Mouse (Mus musculus): ENCODE results near the gene Pias3. TPM values are rescaled to one million over a fixed set of nuclear protein-coding genes. Genes with fewer than 3 reads are reported as not detected.
"Not testable (repeated sequence)": the region's sequence is repeated elsewhere in the genome, so short reads cannot be mapped to it uniquely, and the experiment has no call there.

The Pias3 gene
- polyA plus RNA-seq, 1 experiment from 2014 or later, result 6.1 TPM

GRCm38 (mm10) chr3:96730785-96731184 lies 34.6 kb downstream of the Pias3 start:
- Histone ChIP-seq H3K9me3 (replicated peaks) (no peaks in the 10 kb centered on the region), H3K9ac (no peak overlapping the region), H3K4me3 (replicated peaks) (no peak overlapping the region), H3K27ac (replicated peaks) (no peak overlapping the region), H3K36me3 (replicated peaks) (no peaks in the 10 kb centered on the region), H3K4me2 (no peak overlapping the region), H3K4me1 (replicated peaks) (peaks cover 39% of the 10 kb centered on the region), H3K27me3 (no peaks in the 10 kb centered on the region)
- no peak for ATAC-seq (ENCODE audit: insufficient read depth)
- WGBS (ENCODE audit: insufficient replicate concordance), result 39% methylated on average over 5 of the region's 5 CpGs

DNA sequence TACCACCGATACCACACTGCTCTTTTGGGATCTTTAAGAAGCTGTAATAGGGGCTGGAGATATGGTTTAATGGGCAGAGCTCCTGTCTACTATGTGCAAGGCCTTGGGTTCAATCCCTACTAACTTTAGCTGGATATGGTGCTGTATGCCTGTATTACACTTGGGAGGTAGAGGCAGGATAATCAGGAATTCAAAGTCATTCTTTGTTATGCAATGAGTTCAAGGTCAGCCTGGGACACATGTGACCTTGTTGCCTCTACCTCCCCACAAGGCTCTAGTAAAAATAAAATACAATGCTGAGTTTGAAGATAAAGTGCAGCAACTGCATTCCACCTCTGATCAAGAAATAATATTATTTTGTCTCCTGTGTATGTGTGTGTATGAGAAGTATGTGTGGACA lies 37.8 kb downstream of the Pias3 start:
- Histone ChIP-seq H3K9ac (no peak overlapping the region), H3K27ac (replicated peaks) (no peak overlapping the region), H3K9me3 (replicated peaks) (no peaks in the 10 kb centered on the region), H3K4me2 (no peak overlapping the region), H3K4me1 (replicated peaks) (peaks cover 36% of the 10 kb centered on the region), H3K4me3 (replicated peaks) (no peak overlapping the region), H3K27me3 (no peaks in the 10 kb centered on the region), H3K36me3 (replicated peaks) (no peaks in the 10 kb centered on the region)
- WGBS (ENCODE audit: insufficient replicate concordance), result 74% methylated on average over 1 of the region's 1 CpGs
- no peak for ATAC-seq (ENCODE audit: insufficient read depth)

DNA sequence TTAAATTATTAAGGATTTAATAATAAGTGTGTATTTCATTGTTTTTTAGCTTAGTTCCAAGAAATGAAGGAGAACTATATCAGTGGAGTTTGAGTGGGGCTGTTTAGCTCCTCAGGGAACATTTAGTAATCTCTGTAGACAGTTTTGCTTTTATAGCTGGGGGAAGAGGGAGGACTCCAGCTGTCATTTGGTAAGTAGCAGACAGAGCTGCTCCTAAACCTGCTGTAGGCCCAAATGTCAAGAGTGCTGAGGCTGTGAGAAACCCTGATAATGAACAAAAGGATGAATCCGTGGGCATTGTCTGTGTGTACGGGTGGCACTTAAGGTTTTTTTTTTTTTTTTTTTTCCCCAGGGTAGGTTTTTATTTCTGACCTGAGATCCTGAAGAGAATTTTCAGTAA lies 39.0 kb downstream of the Pias3 start:
- H3K36me3 ChIP-seq (replicated peaks), result no peaks in the 10 kb centered on the region
- H3K9ac ChIP-seq, result no peak overlapping the region
- 71% methylated on average over 2 of the region's 2 CpGs for WGBS (ENCODE audit: insufficient replicate concordance)
- H3K9me3 ChIP-seq (replicated peaks), result no peaks in the 10 kb centered on the region
- H3K4me1 ChIP-seq (replicated peaks), result peaks cover 24% of the 10 kb centered on the region
- ATAC-seq (ENCODE audit: insufficient read depth), result no peak
- no peak overlapping the region for H3K4me2 ChIP-seq
- no peak overlapping the region for H3K27ac ChIP-seq (replicated peaks)
- H3K4me3 ChIP-seq (replicated peaks), result no peak overlapping the region
- no peaks in the 10 kb centered on the region for H3K27me3 ChIP-seq

DNA sequence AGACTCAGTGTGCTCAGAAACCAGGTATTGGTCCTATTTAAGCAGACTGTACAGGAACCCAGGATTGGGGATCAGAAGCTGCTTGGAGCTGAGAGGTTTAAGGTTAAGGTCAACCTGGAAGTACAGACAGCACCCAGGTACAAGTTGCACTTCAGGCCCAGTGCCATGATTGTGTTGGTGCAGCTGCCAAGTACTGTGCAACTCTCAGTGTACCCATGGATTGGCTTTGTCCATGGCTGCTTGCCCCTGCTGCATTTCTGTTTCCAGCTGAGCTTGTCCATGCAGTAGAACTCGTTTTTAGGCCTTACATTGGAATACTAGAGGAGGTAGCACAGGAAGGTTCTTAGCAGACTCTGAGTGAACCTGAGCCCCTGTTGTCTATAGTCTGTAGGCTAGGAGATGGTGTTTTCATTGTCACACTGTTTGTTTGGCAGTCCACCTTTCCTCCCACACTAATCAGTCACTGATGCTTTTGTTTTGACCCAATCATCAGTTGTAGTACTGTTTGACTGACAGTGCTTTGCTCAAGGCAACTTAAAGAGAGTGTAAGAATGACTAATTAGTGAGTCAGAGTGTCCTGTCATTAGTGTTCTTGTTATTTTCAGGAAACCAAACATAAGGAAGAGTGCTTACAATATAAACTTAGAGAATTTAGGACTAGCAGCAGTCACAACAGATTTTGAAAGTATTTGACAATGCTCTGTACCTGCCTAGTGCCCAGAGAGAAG lies 41.0 kb downstream of the Pias3 start:
- Histone ChIP-seq H3K9ac (no peak overlapping the region), H3K4me3 (replicated peaks) (no peak overlapping the region), H3K27ac (replicated peaks) (no peak overlapping the region), H3K4me2 (no peak overlapping the region), H3K4me1 (replicated peaks) (peaks cover 19% of the 10 kb centered on the region), H3K27me3 (no peaks in the 10 kb centered on the region), H3K36me3 (replicated peaks) (no peaks in the 10 kb centered on the region), H3K9me3 (replicated peaks) (no peaks in the 10 kb centered on the region)
- ATAC-seq (ENCODE audit: insufficient read depth), result no peak
- WGBS (ENCODE audit: insufficient replicate concordance), result 39% methylated on average over 1 of the region's 1 CpGs

DNA sequence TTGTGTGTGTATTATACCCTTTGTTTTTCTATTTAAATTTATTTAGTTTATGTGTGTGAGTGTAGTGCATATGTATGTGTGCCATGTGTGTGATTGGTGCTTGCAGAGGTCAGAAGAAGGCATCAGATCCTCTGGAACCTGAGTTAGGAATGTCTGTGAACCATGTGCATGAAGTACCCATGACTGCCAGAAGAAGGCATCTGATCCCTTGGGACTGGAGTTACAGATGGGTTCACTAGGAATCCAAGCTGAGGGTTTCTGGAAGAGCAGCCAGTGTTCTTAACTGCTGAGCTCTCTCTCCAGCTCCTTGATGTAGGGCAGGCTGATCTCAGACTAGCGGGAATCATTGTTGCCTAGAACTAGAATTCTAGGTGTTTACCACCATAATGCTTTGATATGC lies 41.8 kb downstream of the Pias3 start:
- H3K4me2 ChIP-seq, result no peak overlapping the region
- H3K9me3 ChIP-seq (replicated peaks), result no peaks in the 10 kb centered on the region
- no peak overlapping the region for H3K9ac ChIP-seq
- H3K4me1 ChIP-seq (replicated peaks), result peaks cover 19% of the 10 kb centered on the region
- ATAC-seq (ENCODE audit: insufficient read depth), result no peak
- H3K27me3 ChIP-seq, result no peaks in the 10 kb centered on the region
- 63% methylated on average over 1 of the region's 1 CpGs for WGBS (ENCODE audit: insufficient replicate concordance)
- no peak overlapping the region for H3K27ac ChIP-seq (replicated peaks)
- no peak overlapping the region for H3K4me3 ChIP-seq (replicated peaks)
- H3K36me3 ChIP-seq (replicated peaks), result no peaks in the 10 kb centered on the region

DNA sequence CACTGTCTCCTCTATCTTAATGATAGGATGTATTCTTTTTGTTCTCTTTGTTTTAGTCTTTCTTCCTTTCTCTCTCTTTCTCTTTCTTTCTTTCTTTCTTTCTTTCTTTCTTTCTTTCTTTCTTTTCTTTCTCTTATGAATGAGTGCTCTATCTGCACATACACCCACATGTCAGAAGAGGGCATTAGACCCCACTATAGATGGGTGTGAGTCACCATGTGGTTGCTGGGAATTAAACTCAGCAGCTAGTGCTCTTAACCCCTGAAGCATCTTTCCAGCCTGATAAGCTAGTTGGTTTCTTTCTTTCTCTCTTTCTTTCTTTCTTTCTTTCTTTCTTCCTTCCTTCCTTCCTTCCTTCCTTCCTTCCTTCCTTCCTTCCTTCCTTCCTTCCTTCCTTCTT lies 44.1 kb downstream of the Pias3 start:
- not testable (repeated sequence) for H3K27me3 ChIP-seq; H3K27ac ChIP-seq (replicated peaks); H3K36me3 ChIP-seq (replicated peaks); H3K4me2 ChIP-seq; ATAC-seq (ENCODE audit: insufficient read depth); H3K9me3 ChIP-seq (replicated peaks); H3K9ac ChIP-seq; H3K4me3 ChIP-seq (replicated peaks)
- peaks cover 10% of the 10 kb centered on the region for H3K4me1 ChIP-seq (replicated peaks)

- no peak for ATAC-seq (ENCODE audit: insufficient read depth)
- H3K4me3 ChIP-seq (replicated peaks), result no peak overlapping the region
- H3K4me2 ChIP-seq, result no peak overlapping the region
- no peaks in the 10 kb centered on the region for H3K27me3 ChIP-seq
- no peaks in the 10 kb centered on the region for H3K9me3 ChIP-seq (replicated peaks)
- no peaks in the 10 kb centered on the region for H3K36me3 ChIP-seq (replicated peaks)
- no peaks in the 10 kb centered on the region; the same call in 1 of the 2 replicates for H3K4me1 ChIP-seq (replicated peaks)
- no peak overlapping the region for H3K9ac ChIP-seq
- no peak overlapping the region for H3K27ac ChIP-seq (replicated peaks)
- 75% methylated on average over 3 of the region's 3 CpGs for WGBS (ENCODE audit: insufficient replicate concordance)
Observed at GRCm38 (mm10) chr3:96744348-96744747, 48.2 kb downstream of the Pias3 start.

DNA sequence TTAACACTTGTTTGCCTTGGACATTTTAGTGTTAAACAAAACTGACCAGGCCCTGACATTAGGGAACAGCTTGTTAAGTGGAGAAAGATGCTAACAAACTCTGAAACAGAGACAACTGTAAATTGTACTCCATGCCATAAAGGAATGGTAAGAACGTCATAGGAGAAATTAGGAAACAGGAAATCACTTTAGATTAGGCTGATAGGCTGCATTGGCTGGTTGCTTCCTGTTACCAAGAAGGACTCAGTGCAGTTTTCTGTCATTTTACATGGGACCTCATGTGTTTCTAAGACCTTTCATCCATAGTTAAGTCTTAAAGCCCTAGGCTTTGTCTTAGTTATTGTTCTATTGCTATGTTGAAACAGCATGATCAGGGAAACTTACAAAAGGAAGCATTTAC lies 50.6 kb downstream of the Pias3 start:
- H3K27ac ChIP-seq (replicated peaks), result no peak overlapping the region
- H3K9me3 ChIP-seq (replicated peaks), result no peaks in the 10 kb centered on the region
- ATAC-seq (ENCODE audit: insufficient read depth), result no peak
- no peaks in the 10 kb centered on the region for H3K36me3 ChIP-seq (replicated peaks)
- WGBS (ENCODE audit: insufficient replicate concordance), result 21% methylated on average over 1 of the region's 1 CpGs
- no peak overlapping the region for H3K9ac ChIP-seq
- no peak overlapping the region for H3K4me3 ChIP-seq (replicated peaks)
- H3K4me1 ChIP-seq (replicated peaks), result no peaks in the 10 kb centered on the region
- H3K4me2 ChIP-seq, result no peak overlapping the region
- no peaks in the 10 kb centered on the region for H3K27me3 ChIP-seq

Other genes starting within 250 kb of the Pias3 start
- not detected in 2 replicates for gene BC107364, start 244.1 kb upstream of the Pias3 start, polyA plus RNA-seq (2015; fragmentation: Nextera tagmentation; extraction: Ambion mirVana)
- gene Hfe2, start 171.2 kb upstream of the Pias3 start, polyA plus RNA-seq (2015; fragmentation: Nextera tagmentation; extraction: Ambion mirVana), result 7.1 and 8.5 TPM in 2 replicates
- gene Txnip, start 138.4 kb upstream of the Pias3 start, polyA plus RNA-seq (2015; fragmentation: Nextera tagmentation; extraction: Ambion mirVana), result 42.8 and 46.8 TPM in 2 replicates
- gene Gm16253, start 119.4 kb upstream of the Pias3 start, polyA plus RNA-seq (2015; fragmentation: Nextera tagmentation; extraction: Ambion mirVana), result 0.17 and 0.23 TPM in 2 replicates
- 10.9 and 11.7 TPM in 2 replicates for gene Polr3gl, start 102.2 kb upstream of the Pias3 start, polyA plus RNA-seq (2015; fragmentation: Nextera tagmentation; extraction: Ambion mirVana)
- 0.12 and 0.15 TPM in 2 replicates for gene Ankrd34a, start 99.7 kb upstream of the Pias3 start, polyA plus RNA-seq (2015; fragmentation: Nextera tagmentation; extraction: Ambion mirVana)
- gene Lix1l, start 95.2 kb upstream of the Pias3 start, polyA plus RNA-seq (2015; fragmentation: Nextera tagmentation; extraction: Ambion mirVana), result 0.47 and 0.64 TPM in 2 replicates
- gene Rbm8a, start 66.5 kb upstream of the Pias3 start, polyA plus RNA-seq (2015; fragmentation: Nextera tagmentation; extraction: Ambion mirVana), result 50.9 and 51.1 TPM in 2 replicates
- 17.3 TPM in 2 replicates for gene Pex11b, start 61.0 kb upstream of the Pias3 start, polyA plus RNA-seq (2015; fragmentation: Nextera tagmentation; extraction: Ambion mirVana)
- not detected in 2 replicates for gene Gm42957, start 60.9 kb upstream of the Pias3 start, polyA plus RNA-seq (2015; fragmentation: Nextera tagmentation; extraction: Ambion mirVana)
- 0.10 and 0.20 TPM in 2 replicates for gene Itga10, start 50.8 kb upstream of the Pias3 start, polyA plus RNA-seq (2015; fragmentation: Nextera tagmentation; extraction: Ambion mirVana)
- 0.33 and 0.53 TPM in 2 replicates for gene Ankrd35, start 26.3 kb upstream of the Pias3 start, polyA plus RNA-seq (2015; fragmentation: Nextera tagmentation; extraction: Ambion mirVana)
- 1.0 and 1.3 TPM in 2 replicates for gene Nudt17, start 12.2 kb downstream of the Pias3 start, polyA plus RNA-seq (2015; fragmentation: Nextera tagmentation; extraction: Ambion mirVana)
- 19.8 and 21.3 TPM in 2 replicates for gene Polr3c, start 31.2 kb downstream of the Pias3 start, polyA plus RNA-seq (2015; fragmentation: Nextera tagmentation; extraction: Ambion mirVana)
- 26.4 and 27.8 TPM in 2 replicates for gene Rnf115, start 31.3 kb downstream of the Pias3 start, polyA plus RNA-seq (2015; fragmentation: Nextera tagmentation; extraction: Ambion mirVana)
- gene Pdzk1, start 132.9 kb downstream of the Pias3 start, polyA plus RNA-seq (2015; fragmentation: Nextera tagmentation; extraction: Ambion mirVana), result 21.6 and 27.2 TPM in 2 replicates
- gene Cd160, start 133.0 kb downstream of the Pias3 start, polyA plus RNA-seq (2015; fragmentation: Nextera tagmentation; extraction: Ambion mirVana), result 0.30 and 0.31 TPM in 2 replicates
- 2.2 and 3.1 TPM in 2 replicates for gene Gja5, start 208.3 kb downstream of the Pias3 start, polyA plus RNA-seq (2015; fragmentation: Nextera tagmentation; extraction: Ambion mirVana)
- gene Gpr89, start 209.0 kb downstream of the Pias3 start, polyA plus RNA-seq (2015; fragmentation: Nextera tagmentation; extraction: Ambion mirVana), result 22.3 and 23.6 TPM in 2 replicates
- gene Gja8, start 229.6 kb downstream of the Pias3 start, polyA plus RNA-seq (2015; fragmentation: Nextera tagmentation; extraction: Ambion mirVana), result not detected in 2 replicates

All from liver, embryonic 15.5 days (tissue).